Mouse (Mus musculus) C2C12 (cell line): ENCODE measurements at regions not wholly inside any gene's neighbourhood (a gene's known extent, or its start where the extent isn't known, plus 50 kb on each side); places are given as distances from the start of the nearest gene placed in this dataset.

Experiments
- H3K27me3 ChIP-seq: one replicate; pipeline ENCODE4 v1.6.1; 2011; ENCODE audit not compliant: control insufficient read depth, insufficient read depth, insufficient read length
- H3K36me3 ChIP-seq: one replicate; pipeline ENCODE4 v1.6.1; 2011; ENCODE audit not compliant: control insufficient read depth, insufficient read depth
- H3K4me3 ChIP-seq: one replicate; pipeline ENCODE4 v1.5.1; 2011; ENCODE audit warnings: mild to moderate bottlenecking, control low read depth; ENCODE audit not compliant: poor library complexity, insufficient read depth, severe bottlenecking
- H3K79me2 ChIP-seq: one replicate; pipeline ENCODE4 v1.6.1; 2011; ENCODE audit not compliant: control insufficient read depth, insufficient read depth
- H3K79me3 ChIP-seq: one replicate; pipeline ENCODE4 v1.6.1; 2011; ENCODE audit warnings: low read depth, control low read depth
- H3ac ChIP-seq: one replicate; pipeline ENCODE3; 2011; ENCODE audit warnings: low read depth; ENCODE audit not compliant: control insufficient read depth, insufficient read length
- CEBPB ChIP-seq: IDR thresholded peaks from one replicate; pipeline ENCODE4 v1.6.1; 2011; ENCODE audit warnings: low read depth, mild to moderate bottlenecking, control low read depth, moderate library complexity
- CTCF ChIP-seq: IDR thresholded peaks from one replicate; pipeline ENCODE4 v1.5.1; 2011; ENCODE audit not compliant: control insufficient read depth, insufficient read depth, insufficient read length
- FOSL1 ChIP-seq: IDR thresholded peaks from one replicate; pipeline ENCODE4 v1.8.0; 2011; ENCODE audit warnings: mild to moderate bottlenecking, low read length; ENCODE audit not compliant: poor library complexity, insufficient read depth, severe bottlenecking
- MAX ChIP-seq: IDR thresholded peaks from one replicate; pipeline ENCODE4 v1.6.1; 2011; ENCODE audit warnings: mild to moderate bottlenecking, control low read depth
- MYOD1 ChIP-seq: IDR thresholded peaks from one replicate; pipeline ENCODE4 v1.6.1; 2011; ENCODE audit warnings: low read depth; ENCODE audit not compliant: control insufficient read depth, insufficient read length
- MYOG ChIP-seq: IDR thresholded peaks from one replicate; pipeline ENCODE4 v1.6.1; 2011; ENCODE audit not compliant: control insufficient read depth, insufficient read length; ENCODE audit errors: extremely low read depth
- USF1 ChIP-seq: IDR thresholded peaks from one replicate; pipeline ENCODE4 v1.6.1; 2011; ENCODE audit warnings: low read depth, mild to moderate bottlenecking, control low read depth, moderate library complexity

- no peaks in the 10 kb centered on the region for H3K27me3 ChIP-seq
- H3K79me2 ChIP-seq = no peaks in the 10 kb centered on the region
- no peaks in the 10 kb centered on the region for H3K36me3 ChIP-seq
- no peak overlapping the region for H3K4me3 ChIP-seq
- no peak overlapping the region for H3ac ChIP-seq
- H3K79me3 ChIP-seq = no peaks in the 10 kb centered on the region
- no peak for TF ChIP-seq CEBPB
- no peak for TF ChIP-seq MYOD1
- TF ChIP-seq USF1 = no peak
- TF ChIP-seq MAX = no peak
- no peak for TF ChIP-seq CTCF
- no peak for TF ChIP-seq FOSL1
- TF ChIP-seq MYOG = no peak
These were observed 379.7 kb downstream of the Lpin1 start for GRCm38 (mm10) chr12:16231093-16231492.

GRCm38 (mm10) chr12:16225428-16225827, 385.3 kb downstream of the Lpin1 start:
- TF ChIP-seq MYOG (no peak), MYOD1 (no peak), USF1 (no peak), MAX (no peak), CEBPB (no peak), CTCF (no peak), FOSL1 (no peak)
- no peaks in the 10 kb centered on the region for H3K79me2 ChIP-seq
- no peaks in the 10 kb centered on the region for H3K27me3 ChIP-seq
- no peaks in the 10 kb centered on the region for H3K36me3 ChIP-seq
- H3K4me3 ChIP-seq = no peak overlapping the region
- H3ac ChIP-seq = no peak overlapping the region
- no peaks in the 10 kb centered on the region for H3K79me3 ChIP-seq

GRCm38 (mm10) chr12:16222836-16223450, 387.8 kb downstream of the Lpin1 start:
- Histone ChIP-seq H3K27me3 (no peaks in the 10 kb centered on the region), H3K79me2 (no peaks in the 10 kb centered on the region), H3K4me3 (no peak overlapping the region), H3K79me3 (no peaks in the 10 kb centered on the region), H3ac (no peak overlapping the region), H3K36me3 (no peaks in the 10 kb centered on the region)
- TF ChIP-seq CTCF = no peak
- no peak for TF ChIP-seq MAX
- no peak for TF ChIP-seq USF1
- TF ChIP-seq MYOG = no peak
- TF ChIP-seq FOSL1 = no peak
- TF ChIP-seq MYOD1 = no peak
- TF ChIP-seq CEBPB = no peak

GRCm38 (mm10) chr12:16222205-16222604, 388.6 kb downstream of the Lpin1 start:
- Histone ChIP-seq H3K4me3 (no peak overlapping the region), H3K79me3 (no peaks in the 10 kb centered on the region), H3K79me2 (no peaks in the 10 kb centered on the region), H3ac (no peak overlapping the region), H3K27me3 (no peaks in the 10 kb centered on the region), H3K36me3 (no peaks in the 10 kb centered on the region)
- TF ChIP-seq MAX = no peak
- no peak for TF ChIP-seq FOSL1
- TF ChIP-seq MYOG = no peak
- TF ChIP-seq CEBPB = no peak
- no peak for TF ChIP-seq CTCF
- TF ChIP-seq USF1 = no peak
- TF ChIP-seq MYOD1 = no peak

- H3K36me3 ChIP-seq = no peaks in the 10 kb centered on the region
- H3K79me2 ChIP-seq = no peaks in the 10 kb centered on the region
- no peaks in the 10 kb centered on the region for H3K79me3 ChIP-seq
- no peak overlapping the region for H3ac ChIP-seq
- TF ChIP-seq MYOD1 = no peak
- TF ChIP-seq MYOG = no peak
- TF ChIP-seq CEBPB = no peak
- TF ChIP-seq CTCF = no peak
- TF ChIP-seq USF1 = no peak
- TF ChIP-seq MAX = no peak
- no peak for TF ChIP-seq FOSL1
- no peak overlapping the region for H3K4me3 ChIP-seq
- no peaks in the 10 kb centered on the region for H3K27me3 ChIP-seq
These were observed 389.6 kb downstream of the Lpin1 start for GRCm38 (mm10) chr12:16221142-16221541.

- Histone ChIP-seq H3K79me2 (no peaks in the 10 kb centered on the region), H3K4me3 (no peak overlapping the region), H3K79me3 (no peaks in the 10 kb centered on the region), H3K36me3 (no peaks in the 10 kb centered on the region), H3ac (no peak overlapping the region), H3K27me3 (no peaks in the 10 kb centered on the region)
- TF ChIP-seq MAX (no peak), FOSL1 (no peak), CEBPB (no peak), CTCF (no peak), MYOD1 (no peak), MYOG (no peak), USF1 (no peak)
These were observed 390.2 kb downstream of the Lpin1 start for GRCm38 (mm10) chr12:16220561-16220960.
